Mouse (Mus musculus) ES-E14 (cell line): Measurements from ENCODE around the gene Ccdc69.

Experiments
- ZC3H11A ChIP-seq: IDR thresholded peaks from 2 replicates; pipeline ENCODE4 v1.6.1; 2012; ENCODE audit warnings: low read depth, mild to moderate bottlenecking, inconsistent platforms, low read length, borderline replicate concordance
- ZNF384 ChIP-seq: IDR thresholded peaks from 2 replicates; pipeline ENCODE4 v1.6.1; 2012; ENCODE audit warnings: low read depth, low read length, inconsistent platforms

DNA sequence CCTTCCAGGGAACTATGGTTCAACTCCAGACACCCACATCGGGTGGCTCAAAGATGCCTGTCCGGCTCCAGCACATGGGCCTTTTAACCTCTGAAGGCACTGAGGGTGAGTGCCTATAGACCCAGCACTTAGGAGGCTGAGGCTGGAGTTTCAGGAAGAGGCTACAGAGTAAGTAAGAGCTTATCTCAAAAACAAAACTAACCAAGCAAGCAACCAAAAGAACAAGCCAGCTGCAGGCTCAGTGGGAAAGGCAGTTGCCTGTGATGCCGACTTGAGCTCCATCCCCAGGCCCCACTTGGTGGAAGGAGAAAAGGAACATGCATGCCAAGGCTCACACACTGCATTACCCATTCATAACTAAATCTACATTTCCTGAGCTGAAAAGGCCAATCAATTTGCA lies 571 bp upstream of the Ccdc69 start:
- TF ChIP-seq ZC3H11A: no peak
- TF ChIP-seq ZNF384: no peak
